Mouse (Mus musculus): ENCODE measurements around the gene Ltn1. TPM values are rescaled to one million over a fixed set of nuclear protein-coding genes. Genes with fewer than 3 reads are reported as not detected.

The Ltn1 gene
- 15.4 and 15.8 TPM in 2 replicates for polyA plus RNA-seq (2021; fragmentation: Nextera tagmentation)
- long read RNA-seq, experiment 1, partial matches to known transcripts = 30 of 38 reads
- long read RNA-seq, experiment 1, other reads (novel, unspliced or antisense) = 6 of 38 reads
- long read RNA-seq, experiment 2, full-length matches to known transcripts = 25 of 85 reads
- long read RNA-seq, experiment 2, partial matches to known transcripts = 52 of 85 reads
- long read RNA-seq, experiment 2, other reads (novel, unspliced or antisense) = 8 of 85 reads

DNA sequence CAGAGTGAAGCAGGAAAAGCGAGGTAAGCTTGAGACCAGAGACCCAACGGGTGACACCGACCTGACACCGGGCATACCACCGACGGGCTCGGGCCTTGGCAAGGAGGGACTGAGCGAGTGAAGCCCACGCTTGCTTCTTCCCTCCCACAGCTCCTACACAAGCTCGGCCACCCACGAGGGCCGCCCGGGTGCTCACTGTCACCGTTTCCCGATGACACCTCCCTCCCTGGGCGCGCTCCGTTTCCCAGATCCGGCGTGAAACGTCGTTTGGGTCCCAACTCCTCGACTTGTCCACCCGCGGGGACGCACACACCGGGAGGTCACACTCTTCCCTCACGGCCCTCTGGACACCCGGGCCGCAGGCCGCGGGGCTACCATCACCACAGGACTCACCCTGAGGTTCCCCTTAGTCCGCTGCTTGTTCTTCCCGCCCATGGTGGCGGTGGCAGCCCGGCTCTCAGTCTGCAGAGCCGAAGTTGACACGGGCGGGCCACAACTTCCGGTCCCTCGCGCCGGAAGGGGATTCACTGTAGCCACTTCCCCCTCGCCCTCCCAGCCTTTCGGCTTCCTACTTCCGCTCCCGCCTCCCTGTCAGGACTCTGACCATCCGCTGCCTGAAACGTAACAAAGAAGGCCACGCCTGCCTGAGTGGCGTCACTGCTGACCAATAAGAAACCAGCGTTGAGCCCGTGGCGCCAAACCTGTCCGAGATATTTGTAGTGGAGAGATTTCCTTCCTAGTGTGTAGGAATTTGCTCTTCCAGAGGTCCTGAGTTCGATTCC, at the start of gene Ltn1:
Gene Ltn1 (minus strand): TSS at position 580 of the 782 bp plus-strand sequence.

GRCm38 (mm10) chr16:87454419-87455179, 22.2 kb upstream of the Ltn1 start, which contains the start of gene Usp16:
TSS of gene Usp16 (plus strand) at chr16:87454703.

DNA sequence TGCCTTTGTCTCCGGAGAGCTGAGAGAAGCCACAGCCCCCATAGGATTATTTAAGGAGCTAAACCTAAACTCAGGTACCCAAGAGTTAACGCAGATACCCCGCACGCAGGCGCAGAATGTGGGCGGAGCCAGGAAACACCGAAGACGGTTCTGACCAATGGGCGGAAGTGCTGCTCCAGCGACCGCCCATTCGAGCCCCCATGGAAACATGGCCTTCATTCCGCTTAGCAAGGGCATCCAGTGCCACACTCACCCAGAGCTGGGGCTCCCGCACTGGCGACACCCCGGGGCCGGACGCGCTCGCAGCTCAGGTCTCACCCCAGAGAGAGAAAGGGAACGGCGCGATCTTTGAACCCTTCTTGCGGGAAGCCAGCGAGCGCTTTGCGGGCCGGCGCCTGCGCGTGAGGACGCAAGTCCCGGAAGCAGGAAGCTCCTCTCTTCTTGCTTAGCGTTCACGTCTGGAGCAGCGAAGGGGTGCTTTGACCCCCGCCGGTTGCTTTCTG, 7.8 kb upstream of the Ltn1 start, which contains the start of gene Rwdd2b:
Gene Rwdd2b (minus strand): TSS at position 390 of the 503 bp plus-strand sequence.

DNA sequence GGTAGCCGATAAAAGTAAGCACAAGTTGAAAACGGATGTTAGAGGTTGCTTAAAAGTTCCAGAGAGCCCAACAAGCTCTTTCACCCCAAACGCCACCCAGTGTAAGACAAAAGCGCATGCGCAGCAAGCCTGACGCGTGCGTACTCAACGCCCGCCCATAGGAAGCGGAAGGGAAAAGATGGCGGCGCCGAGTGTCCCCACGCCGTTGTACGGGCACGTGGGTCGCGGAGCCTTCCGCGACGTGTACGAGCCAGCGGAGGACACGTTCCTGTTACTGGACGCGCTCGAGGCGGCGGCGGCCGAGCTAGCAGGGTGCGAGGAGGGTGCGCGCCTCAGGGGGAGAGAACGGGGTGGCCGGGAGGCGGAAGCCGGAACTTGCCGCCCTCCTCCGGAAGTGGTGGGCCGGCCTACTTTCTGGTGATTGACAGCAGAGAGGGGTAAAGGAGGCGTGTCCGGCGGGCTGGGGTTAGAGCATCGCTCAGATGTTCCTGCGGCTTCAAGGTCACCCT, 78.3 kb downstream of the Ltn1 start, which contains the start of gene N6amt1:
Gene N6amt1 (plus strand): TSS at position 111 of the 509 bp plus-strand sequence.

Other genes starting within 250 kb of the Ltn1 start
- gene N6amt1, start 78.4 kb downstream of the Ltn1 start, polyA plus RNA-seq (2021; fragmentation: Nextera tagmentation) = 13.7 and 13.9 TPM in 2 replicates
- 10.7 and 12.7 TPM in 2 replicates for gene Rwdd2b, start 8.0 kb upstream of the Ltn1 start, polyA plus RNA-seq (2021; fragmentation: Nextera tagmentation)
- 38.0 and 42.6 TPM in 2 replicates for gene Usp16, start 22.1 kb upstream of the Ltn1 start, polyA plus RNA-seq (2021; fragmentation: Nextera tagmentation)
- gene Cct8, start 63.3 kb upstream of the Ltn1 start, polyA plus RNA-seq (2021; fragmentation: Nextera tagmentation) = 159 and 171 TPM in 2 replicates
- not detected in 2 replicates for gene Map3k7cl, start 120.7 kb upstream of the Ltn1 start, polyA plus RNA-seq (2021; fragmentation: Nextera tagmentation)